Mouse (Mus musculus) natural killer cell, adult 2 months (primary cell): ENCODE measurements around the gene Sh3kbp1.

ENCODE experiments used
- DNase-seq, 2 experiments: peaks; one replicate each; pipeline ENCODE4 v3.0.0; 2022; ENCODE audit warnings: low spot score in 2 of 2

The Sh3kbp1 gene

GRCm38 (mm10) chrX:159831176-159831575 is 204.1 kb downstream of the Sh3kbp1 start:
- no peak for DNase-seq

GRCm38 (mm10) chrX:159835239-159835638 is 208.2 kb downstream of the Sh3kbp1 start:
- no peak for DNase-seq

GRCm38 (mm10) chrX:159837379-159837778 is 210.3 kb downstream of the Sh3kbp1 start:
- DNase-seq: peak in 1 of 2 experiments; percentile 23

- no peak for DNase-seq
Observed at GRCm38 (mm10) chrX:159839786-159840185, 212.7 kb downstream of the Sh3kbp1 start.

GRCm38 (mm10) chrX:159840225-159840624 is 213.2 kb downstream of the Sh3kbp1 start:
- no peak for DNase-seq

GRCm38 (mm10) chrX:159850722-159851121 is 223.7 kb downstream of the Sh3kbp1 start:
- DNase-seq: no peak

- DNase-seq: no peak
Observed at GRCm38 (mm10) chrX:159856866-159857265, 229.8 kb downstream of the Sh3kbp1 start.

- no peak for DNase-seq
Observed at GRCm38 (mm10) chrX:159858126-159858525, 231.1 kb downstream of the Sh3kbp1 start.

- DNase-seq: no peak
Observed at GRCm38 (mm10) chrX:159860841-159861530, 233.9 kb downstream of the Sh3kbp1 start.

GRCm38 (mm10) chrX:159867660-159868059 is 240.6 kb downstream of the Sh3kbp1 start:
- no peak for DNase-seq

GRCm38 (mm10) chrX:159872521-159872920 is 245.4 kb downstream of the Sh3kbp1 start:
- DNase-seq: no peak

- DNase-seq: no peak
Observed at GRCm38 (mm10) chrX:159877770-159878169, 250.7 kb downstream of the Sh3kbp1 start.

- no peak for DNase-seq
Observed at GRCm38 (mm10) chrX:159879455-159879854, 252.4 kb downstream of the Sh3kbp1 start.

GRCm38 (mm10) chrX:159881576-159881975 is 254.5 kb downstream of the Sh3kbp1 start:
- peak in 1 of 2 experiments; percentile 3 for DNase-seq

GRCm38 (mm10) chrX:159896536-159896935 is 269.5 kb downstream of the Sh3kbp1 start:
- DNase-seq: no peak

- no peak for DNase-seq
Observed at GRCm38 (mm10) chrX:159898110-159898509, 271.0 kb downstream of the Sh3kbp1 start.

- DNase-seq: no peak
Observed at GRCm38 (mm10) chrX:159899121-159899520, 272.0 kb downstream of the Sh3kbp1 start.

- DNase-seq: no peak
Observed at GRCm38 (mm10) chrX:159903421-159903820, 276.3 kb downstream of the Sh3kbp1 start.

- DNase-seq: no peak
Observed at GRCm38 (mm10) chrX:159907703-159908102, 280.6 kb downstream of the Sh3kbp1 start.

GRCm38 (mm10) chrX:159909446-159910277 is 282.6 kb downstream of the Sh3kbp1 start:
- no peak for DNase-seq

- no peak for DNase-seq
Observed at GRCm38 (mm10) chrX:159910600-159910999, 283.5 kb downstream of the Sh3kbp1 start.

GRCm38 (mm10) chrX:159911613-159912012 is 284.5 kb downstream of the Sh3kbp1 start:
- DNase-seq: no peak

GRCm38 (mm10) chrX:159912061-159912460 is 285.0 kb downstream of the Sh3kbp1 start:
- DNase-seq: no peak
